In the genomic region with DNA sequence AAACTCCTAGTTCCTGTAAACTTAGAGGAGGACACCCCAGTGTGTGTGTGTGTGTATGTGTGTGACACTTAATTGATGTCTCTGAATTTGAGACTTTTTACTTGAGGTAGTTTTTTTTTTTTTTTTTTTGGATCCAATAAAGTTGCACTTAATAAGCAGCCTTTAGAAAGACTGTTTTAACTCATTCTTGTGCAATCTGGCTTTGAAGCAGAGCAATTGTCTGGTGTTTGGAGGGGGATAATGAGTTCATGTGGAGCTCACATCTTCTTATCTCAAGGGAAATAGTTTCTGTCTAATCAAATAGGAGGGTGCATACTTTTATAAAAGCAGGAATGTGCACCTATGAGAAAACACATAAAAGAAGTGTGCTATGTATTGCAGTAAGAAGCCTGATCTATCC, we compare ENCODE assay signal across 20 mouse cellular contexts.
"Had no signal": no experiment of that assay in that cellular context is flagged by ENCODE, and none has a peak within 500 bp of the region (broad histone marks: within the 10 kb centered on the region; RNA-seq: fewer than 3 reads in every experiment).

No protein-coding gene starts in this region.

- H3K36me3 ChIP-seq: hindbrain, embryonic 13.5 days; hindbrain, embryonic 15.5 days; limb, embryonic 13.5 days; limb, embryonic 15.5 days had no signal

- H3K4me3 ChIP-seq: heart, adult 2 months; hindbrain, embryonic 13.5 days; hindbrain, embryonic 15.5 days; limb, embryonic 13.5 days; limb, embryonic 15.5 days had no signal

- ATAC-seq: forebrain, postnatal 0 days; hindbrain, postnatal 0 days; intestine, embryonic 16.5 days had no signal

- H3K4me2 ChIP-seq: heart, embryonic 11.5 days; hindbrain, embryonic 13.5 days; hindbrain, embryonic 15.5 days; limb, embryonic 13.5 days; limb, embryonic 15.5 days had no signal

- H3K4me1 ChIP-seq: hindbrain, embryonic 13.5 days; hindbrain, embryonic 15.5 days; limb, embryonic 13.5 days; limb, embryonic 15.5 days had no signal

- H3K27ac ChIP-seq: heart, adult 2 months; hindbrain, embryonic 13.5 days; hindbrain, embryonic 15.5 days; hindbrain, postnatal 0 days; limb, embryonic 13.5 days; limb, embryonic 15.5 days had no signal

- H3K9me3 ChIP-seq: hindbrain, embryonic 15.5 days; limb, embryonic 15.5 days had no signal

- DNase-seq: forebrain, postnatal 0 days; gastrocnemius, postnatal 14 days; gastrocnemius, postnatal 36 days; heart, adult 2 months; heart, postnatal 10 days; kidney, adult 11 months; kidney, adult 2 months; kidney, adult 9 months; kidney, postnatal 14 days; kidney, postnatal 36 days; layer of hippocampus, adult 9-11 months; layer of hippocampus, postnatal 36 days; left cerebral cortex, postnatal 4 days had no signal

- H3K9ac ChIP-seq: forebrain, postnatal 0 days; hindbrain, embryonic 13.5 days; hindbrain, embryonic 15.5 days; limb, embryonic 13.5 days; limb, embryonic 15.5 days had no signal

- H3K27me3 ChIP-seq: hindbrain, embryonic 13.5 days; hindbrain, embryonic 15.5 days; limb, embryonic 13.5 days; limb, embryonic 15.5 days had no signal
